Mouse (Mus musculus) c-Kit-positive CD71-negative TER-119-negative erythroid progenitor cells, embryonic 14.5 days (primary cell): ENCODE measurements around the gene Xrcc6.

Experiments
- DNase-seq: peaks from one replicate; pipeline ENCODE4 v3.0.0-alpha.2; 2013; ENCODE audit warnings: low read depth

Xrcc6 gene

GRCm38 (mm10) chr15:82019288-82019687, 31.7 kb downstream of the Xrcc6 start:
- DNase-seq: no peak

DNA sequence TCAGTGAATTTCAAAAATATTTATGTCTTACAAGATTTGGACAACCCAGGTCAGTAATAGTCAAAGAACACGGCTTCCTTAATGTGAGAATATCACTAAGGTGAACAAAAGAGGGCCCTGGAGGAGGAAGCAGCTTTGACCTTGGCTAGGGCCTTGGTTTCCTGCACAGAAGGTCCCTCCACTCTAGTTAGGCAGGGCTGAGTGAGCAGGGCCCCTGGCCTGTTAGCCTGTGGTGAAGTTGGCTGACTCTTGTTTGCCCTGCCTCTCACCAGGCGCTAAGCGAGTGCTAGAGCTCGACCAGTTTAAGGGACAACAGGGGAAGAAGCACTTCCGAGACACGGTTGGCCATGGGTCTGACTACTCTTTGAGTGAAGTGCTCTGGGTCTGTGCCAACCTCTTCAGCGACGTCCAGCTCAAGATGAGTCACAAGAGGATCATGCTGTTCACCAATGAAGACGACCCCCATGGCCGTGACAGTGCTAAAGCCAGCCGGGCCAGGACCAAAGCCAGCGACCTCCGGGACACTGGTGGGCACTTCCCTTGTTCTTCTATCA, 35.0 kb downstream of the Xrcc6 start:
- DNase-seq: no peak

DNA sequence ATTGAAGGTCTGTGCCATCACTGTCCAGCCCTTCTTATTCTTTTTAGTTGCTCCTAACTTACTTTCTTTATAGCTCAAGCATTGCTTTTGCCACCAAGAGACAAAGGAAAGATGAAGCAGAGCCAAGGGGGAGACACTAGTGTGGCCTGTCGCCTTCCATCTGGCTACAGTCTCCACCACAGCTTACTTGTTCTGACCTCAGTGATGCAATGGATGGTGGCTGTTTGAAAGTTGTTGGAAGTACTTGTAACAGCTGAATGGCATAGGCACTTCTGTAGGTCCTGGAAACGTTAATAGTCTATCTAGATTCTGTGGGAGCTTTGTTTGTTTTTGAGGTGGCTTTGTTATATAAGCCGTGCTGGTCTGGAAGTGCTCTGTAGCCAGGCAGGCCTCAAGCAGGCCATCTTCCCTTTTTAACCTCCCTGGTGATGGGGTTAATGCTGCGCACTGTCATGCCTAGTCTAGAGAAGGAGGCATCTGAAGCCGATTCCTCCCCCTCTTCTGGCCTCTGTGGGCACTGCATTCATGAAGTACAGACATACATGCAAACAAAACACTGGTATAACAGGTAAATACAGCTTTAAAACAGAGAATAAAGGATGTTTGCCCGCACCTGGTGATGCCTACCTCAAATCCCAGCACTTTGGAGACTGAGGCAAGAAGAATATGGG, 36.5 kb downstream of the Xrcc6 start:
- no peak for DNase-seq

DNA sequence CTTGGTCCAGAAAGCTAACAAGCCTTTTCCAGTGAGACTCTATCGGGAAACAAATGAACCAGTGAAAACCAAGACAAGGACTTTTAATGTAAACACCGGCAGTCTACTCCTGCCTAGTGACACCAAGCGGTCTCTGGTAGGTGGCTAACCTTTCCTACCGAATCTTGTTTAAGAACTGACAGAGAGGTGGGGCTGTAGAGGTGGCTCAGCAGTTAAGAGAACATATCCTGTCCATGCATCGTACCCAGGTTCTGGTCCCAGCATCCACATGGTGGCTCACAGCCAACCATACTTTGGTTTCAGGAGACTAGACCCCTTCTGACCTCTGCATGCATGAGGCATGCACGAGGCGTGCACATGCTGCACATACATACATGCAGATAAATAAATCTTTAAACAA, 39.6 kb downstream of the Xrcc6 start:
- no peak for DNase-seq

DNA sequence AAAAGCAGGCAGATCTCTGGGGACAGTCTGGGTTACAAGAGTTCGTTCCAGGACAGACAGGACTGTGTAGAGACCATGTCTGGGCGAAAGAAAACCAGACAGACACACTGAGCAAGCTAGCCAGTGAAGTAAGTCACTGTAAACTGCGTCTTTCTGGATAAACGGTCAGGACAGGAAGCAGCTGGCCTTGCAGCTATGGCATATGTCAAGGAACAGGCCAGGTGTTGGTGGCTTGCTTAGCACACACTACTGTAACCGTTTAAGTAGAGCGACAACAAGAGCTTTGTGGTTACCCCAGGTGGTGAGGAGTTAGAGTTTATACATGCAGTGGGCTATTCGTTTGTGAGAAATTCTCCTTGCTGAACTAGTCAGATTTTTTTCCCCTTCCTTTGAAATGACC, 40.1 kb downstream of the Xrcc6 start:
- no peak for DNase-seq

DNA sequence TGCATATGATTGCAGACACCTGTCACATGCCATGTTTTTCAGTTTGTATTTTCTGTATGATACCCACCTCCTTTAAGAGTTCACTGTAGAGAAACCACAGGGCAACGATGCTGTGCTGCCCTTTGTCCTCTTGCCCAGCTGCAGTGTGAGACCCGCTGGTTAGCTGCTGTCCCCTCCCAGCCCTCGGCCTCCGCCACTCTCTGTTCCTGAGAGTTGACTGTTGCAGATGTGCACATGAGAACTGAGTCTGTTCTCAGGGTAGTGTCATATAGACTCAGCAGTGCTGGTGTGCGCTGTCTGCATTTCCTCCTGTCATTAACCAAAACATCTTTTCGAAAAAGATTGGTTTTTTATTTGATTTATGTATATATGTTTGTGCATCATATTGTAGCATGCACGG, 44.8 kb downstream of the Xrcc6 start:
- no peak for DNase-seq

- no peak for DNase-seq
Observed at GRCm38 (mm10) chr15:82033762-82034161, 46.1 kb downstream of the Xrcc6 start, which contains the start of gene Desi1. Gene Desi1 (minus strand): TSS chr15:82033862.

GRCm38 (mm10) chr15:82035904-82036689, 48.5 kb downstream of the Xrcc6 start:
- DNase-seq: no peak

DNA sequence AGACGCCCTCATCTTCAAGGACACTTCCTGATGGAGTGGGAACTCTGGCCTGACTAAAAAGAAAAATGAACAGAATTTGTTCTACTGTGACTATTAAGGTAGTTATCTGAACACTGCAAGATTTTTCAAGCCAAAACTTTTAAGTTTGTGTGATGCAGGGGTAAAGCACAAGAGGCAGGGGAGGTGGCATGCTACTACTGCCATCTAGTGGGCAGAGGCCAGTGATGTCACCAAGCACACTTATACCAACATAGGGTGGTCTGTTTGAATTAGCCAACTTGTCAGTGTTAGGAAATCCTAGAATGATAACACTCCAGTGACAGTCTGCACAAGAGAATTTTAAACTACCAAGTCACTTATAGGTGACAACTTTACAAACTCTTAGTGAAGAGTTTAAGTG, 53.0 kb downstream of the Xrcc6 start:
- DNase-seq: peak; percentile 48

GRCm38 (mm10) chr15:82044166-82044784, 56.6 kb downstream of the Xrcc6 start:
- no peak for DNase-seq

DNA sequence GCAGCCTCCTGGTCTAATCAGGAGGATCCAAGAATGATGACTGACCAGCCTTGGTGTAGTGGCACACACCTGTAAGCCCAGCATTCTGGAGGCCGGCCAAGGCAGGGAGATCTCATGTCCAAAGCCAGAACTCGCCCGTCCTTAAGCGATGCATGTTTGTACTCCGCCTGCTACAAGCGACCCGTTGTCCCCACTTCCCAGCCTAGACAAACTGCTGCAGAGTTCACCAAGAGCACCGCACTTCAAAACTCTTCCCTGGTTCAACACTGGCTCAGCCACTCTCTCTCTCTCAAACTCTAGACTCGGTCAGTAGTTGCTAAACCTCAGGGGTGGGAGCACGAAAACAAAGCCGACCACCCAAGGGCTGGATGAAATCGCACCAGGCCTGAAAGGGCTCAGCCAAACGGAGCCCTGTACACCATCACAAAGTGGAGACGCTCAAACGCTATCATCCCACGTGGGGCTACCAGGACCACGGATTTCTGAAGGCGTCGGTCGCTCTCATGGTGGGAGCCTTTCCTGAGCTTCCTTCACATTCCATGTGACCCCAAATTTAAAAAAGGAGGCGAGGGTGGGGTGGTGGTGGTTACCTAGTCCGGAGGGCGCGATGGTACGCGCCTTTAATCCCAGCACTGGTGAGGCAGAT, 58.7 kb downstream of the Xrcc6 start:
- DNase-seq: no peak

DNA sequence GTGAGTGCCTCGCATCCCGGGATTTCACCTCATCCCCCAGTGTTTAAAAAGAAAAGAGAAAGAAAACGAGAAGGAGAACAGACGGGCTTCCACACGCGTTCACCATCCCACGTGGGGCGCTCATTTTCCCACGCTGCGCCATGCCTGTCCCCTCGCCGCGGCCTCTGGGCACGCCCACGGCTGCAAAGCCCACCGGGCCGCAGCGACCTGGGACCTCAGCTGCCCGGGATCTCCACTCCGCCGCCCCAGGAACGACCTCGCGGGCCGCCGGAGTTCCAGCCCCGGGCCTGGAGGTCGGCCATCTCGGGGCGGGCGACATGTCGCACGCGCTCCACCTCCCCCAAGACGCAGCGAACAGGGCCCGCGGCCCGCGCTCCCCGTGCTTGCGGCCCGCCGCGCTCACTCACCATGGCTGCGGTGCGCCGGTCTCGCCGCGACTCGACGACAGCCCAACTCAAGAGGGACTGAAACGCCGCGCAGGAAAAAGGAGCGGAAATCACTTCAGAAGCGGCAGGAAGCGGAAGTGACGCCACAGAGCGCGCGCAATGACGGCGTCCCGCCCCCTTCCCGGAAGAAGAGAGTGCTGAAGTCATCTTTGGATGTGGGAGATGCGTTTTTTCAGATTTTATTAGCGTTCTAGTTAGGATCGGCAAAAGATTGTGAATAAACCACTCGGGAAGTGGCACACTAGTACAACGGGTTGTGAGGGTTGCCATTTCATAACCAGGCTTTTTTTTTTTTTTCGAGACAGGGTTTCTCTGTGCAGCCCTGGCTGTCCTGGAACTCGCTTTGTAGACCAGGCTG, 59.6 kb downstream of the Xrcc6 start, which contains the start of gene Snu13:
Gene Snu13 (minus strand): TSS at position 519 of the 804 bp plus-strand sequence.
- peak; percentile 76 for DNase-seq

DNA sequence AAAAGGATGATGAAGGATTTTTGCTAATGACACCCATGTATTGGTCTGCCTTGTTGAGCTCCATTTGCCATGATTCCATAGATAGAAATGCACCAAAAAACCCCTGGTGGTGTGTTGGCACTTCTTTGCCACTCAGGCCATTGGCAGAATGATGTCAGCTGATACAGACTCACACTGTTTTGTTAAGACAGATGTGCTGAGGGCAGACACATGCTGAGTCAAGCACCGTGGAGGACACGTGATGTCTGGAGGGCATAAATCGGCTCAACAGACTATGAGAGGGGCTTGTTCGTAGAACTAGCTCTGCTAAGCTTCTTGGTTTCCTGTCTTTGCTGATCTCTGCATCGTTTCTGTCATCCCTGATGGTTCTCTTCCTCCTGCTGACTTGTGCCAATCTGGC, 64.9 kb downstream of the Xrcc6 start:
- DNase-seq: no peak

DNA sequence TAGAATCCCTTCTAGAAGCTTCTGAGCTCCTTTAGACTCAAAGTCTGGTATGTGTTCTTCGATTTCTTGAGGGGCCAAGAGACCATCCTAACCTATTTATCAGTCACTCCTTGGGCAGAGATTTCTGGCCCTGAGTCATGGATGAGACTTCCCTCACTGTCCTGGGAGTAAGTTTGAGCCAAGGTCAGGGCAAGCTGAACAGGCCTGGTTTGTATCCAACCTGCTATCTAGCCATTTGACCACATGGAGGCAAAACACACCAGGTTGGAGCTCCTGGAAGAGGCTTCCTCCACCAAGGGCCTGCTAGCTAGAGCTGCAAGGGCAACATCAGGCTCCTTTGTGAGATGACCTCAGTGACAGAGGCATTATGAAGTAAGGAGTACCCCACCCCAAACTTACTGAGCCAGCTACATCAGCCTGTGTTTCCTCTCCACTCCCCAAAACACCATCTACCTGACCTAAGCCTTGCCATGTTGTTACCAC, 71.1 kb downstream of the Xrcc6 start, which contains the start of gene 4930407I10Rik:
Gene 4930407I10Rik (plus strand): TSS at position 433 of the 483 bp plus-strand sequence.
- no peak for DNase-seq

- no peak for DNase-seq
Observed at GRCm38 (mm10) chr15:82063909-82064308, 76.3 kb downstream of the Xrcc6 start.

GRCm38 (mm10) chr15:82065511-82065910, 77.9 kb downstream of the Xrcc6 start:
- peak; percentile 72 for DNase-seq

GRCm38 (mm10) chr15:82069898-82070297, 82.3 kb downstream of the Xrcc6 start, which contains the start of gene Mei1:
Gene Mei1 (plus strand): TSS chr15:82069996.
- DNase-seq: no peak

DNA sequence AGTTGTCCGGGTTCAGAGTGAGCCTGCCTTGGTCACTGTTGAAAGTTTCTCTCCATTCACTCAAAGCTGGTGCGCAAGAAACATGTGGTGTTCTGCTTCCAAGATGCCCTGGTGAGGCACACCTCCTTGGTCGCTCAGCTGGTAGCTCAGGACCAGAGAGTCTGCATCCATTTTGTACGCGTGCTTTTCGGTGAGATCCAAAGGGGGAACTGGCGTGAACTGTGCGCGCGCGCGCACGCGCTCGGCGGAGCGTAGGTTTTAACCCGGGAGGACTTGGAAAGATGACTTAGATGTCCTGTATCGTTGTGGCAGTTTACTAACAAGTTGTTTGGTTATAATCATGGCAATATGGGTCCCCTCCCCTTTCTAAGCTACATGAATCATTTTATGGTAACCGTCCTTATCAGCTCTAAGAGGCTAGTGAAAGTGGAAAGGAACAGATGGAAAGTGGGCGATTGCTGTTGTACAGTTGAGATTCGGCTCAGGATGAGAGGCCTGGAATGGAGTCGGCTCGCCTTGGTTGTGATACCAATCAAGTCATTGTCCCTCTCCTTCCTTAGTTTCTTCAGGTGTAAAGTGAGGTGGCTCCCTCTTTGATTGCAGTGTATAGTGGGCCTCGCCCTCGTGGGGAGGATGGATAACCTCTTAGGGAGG, 84.3 kb downstream of the Xrcc6 start:
- no peak for DNase-seq

DNA sequence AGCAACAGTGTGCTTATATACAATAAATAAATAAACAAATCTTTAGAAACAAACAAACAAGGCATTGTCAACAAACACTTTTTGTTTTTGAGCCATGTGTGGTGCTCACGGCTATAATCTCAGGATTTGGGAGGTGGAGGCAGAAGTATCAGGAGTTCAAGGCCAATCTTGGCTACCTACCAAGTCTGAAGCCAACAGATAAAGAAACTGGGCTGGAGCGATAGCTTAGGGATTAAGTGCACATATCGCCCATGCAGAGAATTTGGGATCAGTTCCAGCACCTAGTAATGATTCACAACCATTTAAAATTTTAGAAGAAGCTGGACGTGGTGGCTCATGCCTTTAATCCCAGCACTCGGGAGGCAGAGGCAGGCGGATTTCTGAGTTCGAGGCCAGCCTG, 85.9 kb downstream of the Xrcc6 start:
- no peak for DNase-seq

DNA sequence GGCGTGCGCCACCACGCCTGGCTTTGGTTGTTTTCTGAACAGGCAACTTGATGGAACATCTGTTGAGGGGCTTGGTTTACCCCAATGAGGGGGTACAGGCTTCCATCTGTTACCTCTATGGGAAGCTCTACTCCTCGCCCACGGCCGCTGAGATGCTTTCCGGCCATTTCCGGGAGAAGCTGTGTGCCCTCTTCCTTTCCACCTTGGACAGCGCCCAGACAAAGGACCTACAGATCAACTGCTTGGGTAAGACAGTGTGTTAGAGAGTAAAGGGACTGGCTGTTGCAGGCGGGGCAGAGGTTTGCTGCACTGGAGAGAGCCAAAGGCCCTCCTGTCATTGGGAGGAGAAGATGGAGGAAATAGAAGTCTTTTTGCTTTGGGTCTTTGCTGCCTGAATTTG, 92.2 kb downstream of the Xrcc6 start:
- DNase-seq: no peak
